Mouse (Mus musculus) ES-Bruce4 (cell line): ENCODE measurements around the gene Ramp3.
A peak's percentile ranks its signal among the peaks of the same experiment; 100 is the strongest.

Experiments
- CTCF ChIP-seq: IDR thresholded peaks from one replicate; pipeline ENCODE4 v1.8.1; 2011; ENCODE audit warnings: low read depth, low read length
- EP300 ChIP-seq: IDR thresholded peaks from 2 replicates; pipeline ENCODE4 v1.6.1; 2011; ENCODE audit warnings: low read depth, low read length; ENCODE audit not compliant: insufficient read depth
- POLR2A ChIP-seq: IDR thresholded peaks from one replicate; pipeline ENCODE4 v1.8.1; 2011; ENCODE audit warnings: low read length; ENCODE audit not compliant: insufficient read depth

DNA sequence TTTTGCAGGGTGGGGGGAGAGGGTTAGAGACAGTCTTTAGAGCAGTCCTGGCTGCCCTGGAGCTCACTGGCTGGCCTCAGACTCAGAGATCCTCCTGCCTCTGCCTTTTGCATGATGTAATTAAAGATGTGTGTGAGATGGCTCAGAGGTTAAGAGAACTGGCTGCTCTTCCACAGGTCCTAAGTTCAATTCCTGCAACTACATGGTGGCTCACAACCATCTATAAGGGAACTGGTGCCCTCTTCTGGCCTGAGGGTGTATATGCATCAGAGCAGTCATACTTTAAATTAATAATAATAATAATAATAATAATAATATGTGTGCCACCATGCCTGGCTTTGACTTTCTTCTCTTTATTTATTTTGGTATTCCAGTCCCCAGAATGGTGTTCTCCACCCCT lies 28.7 kb upstream of the Ramp3 start:
- TF ChIP-seq POLR2A: no peak
- peak; percentile 24 for TF ChIP-seq CTCF
- no peak for TF ChIP-seq EP300
